In genomic region chr4:83428845-83429244, GRCm38 (mm10) we compare ENCODE assay signal across 9 mouse cellular contexts. TPM values are rescaled to one million over a fixed set of nuclear protein-coding genes. Genes with fewer than 3 reads are reported as not detected.
DNase-seq lines count a peak whose midpoint lies in the region; ATAC-seq and TF ChIP-seq lines count a peak whose summit lies in the region.
"Had no signal": no experiment of that assay in that cellular context is flagged by ENCODE, and none has a peak within 500 bp of the region (broad histone marks: within the 10 kb centered on the region; RNA-seq: fewer than 3 reads in every experiment).

No protein-coding gene starts in this region.

- H3K4me3 ChIP-seq in layer of hippocampus, adult 2 months = no peak overlapping the region
- H3K4me3 ChIP-seq: heart, embryonic 15.5 days had no signal

- peak; percentile 57 for TF ChIP-seq CTCF in layer of hippocampus, adult 2 months (conservative IDR thresholded peaks at IDR 0.05)

- DNase-seq in layer of hippocampus, adult 2 months (ENCODE audit: low spot score in 2 of 2) = no peak
- no peak for DNase-seq in layer of hippocampus, adult 8-10 months (ENCODE audit: low spot score in 2 of 2)
- peak; percentile 20 for DNase-seq in T-cell, adult 2 months (ENCODE audit: low spot score)
- DNase-seq in mesoderm, embryonic 11.5 days (ENCODE audit: low read depth, low spot score) = peak; percentile 10
- no peak for DNase-seq in spleen, postnatal 14 days (ENCODE audit: low spot score in 2 of 2)
- DNase-seq in cerebellum, postnatal 25 days = no peak
- DNase-seq: right cerebral cortex, postnatal 25 days had no signal

- H3K27ac ChIP-seq in layer of hippocampus, adult 2 months = no peak overlapping the region
- H3K27ac ChIP-seq: heart, embryonic 15.5 days had no signal

- ATAC-seq in CD4-positive, CD25-positive, alpha-beta regulatory T cell, adult 4 months = peak; percentile 27

RNA-seq across cellular contexts. Expression of gene Snapc3, which starts 11.3 kb away (rescaled TPM):
- total RNA-seq in layer of hippocampus, adult 2 months (2021) = 10 to 100 TPM; 37.0 to 39.7 TPM
- total RNA-seq in layer of hippocampus, adult 8-10 months (2022) = 10 to 100 TPM; 32.6 to 39.8 (median 35.6) TPM
- 10 to 100 TPM; 39.8 to 48.2 TPM for polyA plus RNA-seq in CD4-positive, CD25-positive, alpha-beta regulatory T cell, adult 4 months (2017; shearing (Covaris generic))

RNA-seq across cellular contexts. Expression of gene Psip1, which starts 57.4 kb away (rescaled TPM):
- 100 to 1,000 TPM; 215 to 218 TPM for total RNA-seq in layer of hippocampus, adult 2 months (2021)
- total RNA-seq in layer of hippocampus, adult 8-10 months (2022) = 100 to 1,000 TPM; 191 to 205 (median 200) TPM
- polyA plus RNA-seq in CD4-positive, CD25-positive, alpha-beta regulatory T cell, adult 4 months (2017; shearing (Covaris generic)) = 10 to 100 TPM; 66.0 to 83.8 TPM

Comparison
In these comparisons a context has a peak if more than half of its experiments do, and no peak if none do; other contexts are left out.
1. DNase-seq: peak in T-cell, adult 2 months (single experiment) and mesoderm, embryonic 11.5 days (single experiment); none in layer of hippocampus, adult 2 months (0 of 2), layer of hippocampus, adult 8-10 months (0 of 2), spleen, postnatal 14 days (0 of 2) and cerebellum, postnatal 25 days (0 of 2).